Mouse (Mus musculus): ENCODE results near the gene Hemk1. TPM values are rescaled to one million over a fixed set of nuclear protein-coding genes. Genes with fewer than 3 reads are reported as not detected.

The Hemk1 gene
- total RNA-seq, 2 experiments from 2014 or later: 19.5 to 23.7 TPM

Other genes with a start within 250 kb of the Hemk1 start
- gene Dock3, start 106.4 kb downstream of the Hemk1 start, total RNA-seq (2021): 1 to 10 TPM; 7.1 to 7.4 TPM
- 10 to 100 TPM; 24.6 to 27.3 TPM for gene Mapkapk3, start 48.5 kb downstream of the Hemk1 start, total RNA-seq (2021)
- gene Cish, start 42.3 kb downstream of the Hemk1 start, total RNA-seq (2021): 10 to 100 TPM; 17.8 to 22.5 TPM
- gene 6430571L13Rik, start 2.3 kb upstream of the Hemk1 start, total RNA-seq (2021): 1 to 10 TPM; 4.2 to 4.3 TPM
- 10 to 100 TPM; 10.1 to 10.9 TPM for gene Cacna2d2, start 61.3 kb upstream of the Hemk1 start, total RNA-seq (2021)
- 10 to 100 TPM; 40.8 to 44.6 TPM for gene Tmem115, start 195.6 kb upstream of the Hemk1 start, total RNA-seq (2021)
- 10 to 100 TPM; 19.2 to 21.7 TPM for gene Cyb561d2, start 203.8 kb upstream of the Hemk1 start, total RNA-seq (2021)
- gene Nprl2, start 203.9 kb upstream of the Hemk1 start, total RNA-seq (2021): 10 to 100 TPM; 18.8 to 19.6 TPM
- 1 to 10 TPM in 1 of 2 experiments, under 1 TPM in 1; 0.71 to 1.6 TPM for gene Zmynd10, start 208.9 kb upstream of the Hemk1 start, total RNA-seq (2021)
- gene Rassf1, start 213.2 kb upstream of the Hemk1 start, total RNA-seq (2021): 10 to 100 TPM; 34.9 to 37.6 TPM
- gene Tusc2, start 224.9 kb upstream of the Hemk1 start, total RNA-seq (2021): 10 to 100 TPM; 31.8 to 33.8 TPM
- gene Hyal2, start 229.6 kb upstream of the Hemk1 start, total RNA-seq (2021): 10 to 100 TPM; 39.4 to 47.2 TPM
- 1 to 10 TPM; 5.1 to 5.4 TPM for gene Hyal1, start 238.6 kb upstream of the Hemk1 start, total RNA-seq (2021)
- gene Naa80, start 240.5 kb upstream of the Hemk1 start, total RNA-seq (2021): 10 to 100 TPM; 17.4 to 18.0 TPM
- 1 to 10 TPM; 2.7 to 2.9 TPM for gene Hyal3, start 242.5 kb upstream of the Hemk1 start, total RNA-seq (2021)
- 10 to 100 TPM; 40.9 to 41.4 TPM for gene Ifrd2, start 249.3 kb upstream of the Hemk1 start, total RNA-seq (2021)

All from adrenal gland, postnatal 4 days (tissue).